Mouse (Mus musculus) cerebral cortex, adult 2 months (tissue): ENCODE data around the gene Gm4567.

ENCODE experiments used
- WGBS: fragments of 180-500 bp; shearing (Covaris S2); methylation state at CpG from one replicate; pipeline ENCODE4 v1.1.7; 2018; 5-methylcytosine and 5-hydroxymethylcytosine counted together

The Gm4567 gene

DNA sequence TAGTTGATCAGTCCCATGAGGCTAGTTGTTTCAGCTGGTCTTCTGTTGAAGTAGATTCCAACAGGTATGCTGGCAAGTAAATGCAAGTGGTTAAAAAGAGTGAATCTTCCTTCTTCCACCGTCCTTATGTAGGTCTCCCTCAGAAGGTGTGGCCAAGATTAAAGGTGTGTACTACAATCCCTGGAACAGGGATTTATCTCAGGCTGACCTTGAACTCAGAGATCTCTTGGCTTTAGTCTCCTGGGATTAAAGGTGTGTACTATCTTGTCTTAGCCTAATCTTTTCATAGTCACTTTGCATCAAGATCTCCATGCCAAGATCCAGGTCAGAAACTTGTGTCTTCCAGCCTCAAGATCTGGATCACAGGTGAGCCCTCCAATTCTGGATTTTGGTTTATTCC lies at the start of gene Gm4567:
TSS of gene Gm4567 (minus strand) at position 101 of the 400 bp plus-strand sequence.
- WGBS: no CpG with 5 or more reads among the region's 1 CpGs

DNA sequence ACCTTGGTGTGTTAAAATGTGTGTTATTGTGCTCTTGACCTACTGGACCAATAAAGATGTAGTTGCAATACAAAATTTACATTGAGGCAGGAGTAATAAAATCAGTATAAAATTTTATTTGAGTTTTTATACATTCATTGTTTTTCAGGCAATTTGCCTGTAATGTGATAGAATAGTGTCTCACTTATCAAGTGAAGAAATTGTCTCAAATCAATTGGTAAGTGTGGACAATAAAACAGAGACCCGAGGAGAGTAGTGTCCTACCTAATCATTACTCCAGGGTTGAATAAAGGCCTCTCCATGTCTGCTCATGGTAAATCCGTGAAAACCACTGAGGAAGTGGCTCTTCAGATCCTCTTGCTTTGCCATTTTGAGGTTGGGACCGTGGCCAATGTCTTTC lies 41.9 kb upstream of the Gm4567 start, which contains the start of gene Vmn1r157:
TSS of gene Vmn1r157 (plus strand) at position 301 of the 400 bp plus-strand sequence.
- WGBS: 21% methylated on average over 2 of the region's 3 CpGs

DNA sequence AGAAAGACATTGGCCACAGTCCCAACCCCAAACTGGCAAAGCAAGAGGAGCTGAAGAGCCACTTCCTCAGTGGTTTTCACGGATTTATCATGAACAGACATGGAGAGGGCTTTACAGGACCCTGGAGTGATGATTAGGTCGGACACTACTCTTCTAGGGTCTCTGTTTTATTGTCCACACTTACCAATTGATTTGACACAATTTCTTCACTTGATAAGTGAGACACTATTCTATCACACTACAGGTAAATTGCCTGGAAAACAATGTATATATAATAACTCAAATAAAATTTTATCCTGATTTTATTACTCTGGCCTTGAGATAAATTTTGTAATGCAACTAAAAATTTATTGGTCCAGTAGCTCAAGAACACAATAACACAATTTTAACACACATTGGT lies 27.3 kb downstream of the Gm4567 start, which contains the start of gene Gm8693:
TSS of gene Gm8693 (minus strand) at position 101 of the 400 bp plus-strand sequence.
- no CpG with 5 or more reads among the region's 2 CpGs for WGBS
